Mouse (Mus musculus) cerebellum, adult 9-11 months (tissue): ENCODE data around the gene Pxn.
A peak's percentile ranks its signal among the peaks of the same experiment; 100 is the strongest.
"Not testable (repeated sequence)": the region's sequence is repeated elsewhere in the genome, so short reads cannot be mapped to it uniquely, and the experiment has no call there.

Experiments used
- DNase-seq: peaks from one replicate; pipeline ENCODE4 v3.0.0; 2022

Gene Pxn

DNA sequence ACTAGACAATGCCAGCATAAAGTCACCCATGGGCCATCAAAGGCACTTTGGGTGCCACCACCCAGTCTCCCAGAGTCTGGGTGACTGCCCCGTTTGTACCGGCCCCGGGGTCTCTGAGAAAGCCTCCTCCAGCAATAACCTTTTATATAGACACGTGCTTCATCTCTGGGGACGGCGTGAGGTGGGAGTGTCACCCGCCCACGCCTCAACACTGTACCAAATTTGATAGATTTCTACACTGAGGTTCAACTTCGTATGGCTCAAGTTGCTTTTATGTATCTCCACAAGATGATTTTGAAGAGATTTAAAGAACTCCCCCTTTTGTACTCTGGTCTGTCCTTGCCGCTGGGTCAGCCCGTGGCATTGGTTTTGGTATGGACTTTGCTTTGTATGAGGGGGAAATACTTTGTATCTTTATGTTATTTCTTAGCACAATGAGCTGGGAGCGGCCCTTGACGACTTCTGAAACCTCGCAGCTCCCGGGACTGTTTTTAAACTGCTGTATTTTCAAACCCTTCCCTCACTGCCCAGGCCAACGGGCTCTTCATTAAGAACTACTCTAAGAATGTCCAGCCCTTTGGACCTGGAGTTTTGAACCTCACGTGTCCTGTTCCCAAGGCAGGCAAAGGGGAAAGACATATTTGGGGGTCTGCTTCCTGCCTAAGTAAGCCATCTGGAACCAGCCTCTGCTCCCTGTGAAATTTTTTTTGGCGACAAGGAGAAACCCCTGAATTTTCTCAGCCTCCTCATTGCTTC is 48.2 kb downstream of the Pxn start:
- peak; percentile 33 for DNase-seq

DNA sequence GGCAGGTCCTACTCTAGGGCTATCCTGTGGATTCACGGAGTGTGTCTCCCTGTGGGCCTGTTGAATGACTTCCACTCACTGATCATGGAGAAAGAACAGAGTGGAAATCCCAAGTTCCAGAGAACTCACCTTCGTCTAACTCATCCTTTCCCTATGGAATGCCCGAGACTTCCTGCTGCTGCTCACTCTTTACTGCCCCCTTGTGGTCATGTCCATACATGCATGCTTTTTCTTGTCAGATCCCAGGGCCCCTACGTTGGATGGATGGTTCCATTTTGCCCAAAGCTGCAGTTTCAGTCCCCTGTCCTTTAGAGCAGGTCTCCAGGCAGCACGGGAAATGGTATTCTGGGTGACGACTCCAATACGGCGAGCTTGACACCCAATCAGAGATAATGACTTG is 49.7 kb downstream of the Pxn start:
- peak; percentile 82 for DNase-seq

DNA sequence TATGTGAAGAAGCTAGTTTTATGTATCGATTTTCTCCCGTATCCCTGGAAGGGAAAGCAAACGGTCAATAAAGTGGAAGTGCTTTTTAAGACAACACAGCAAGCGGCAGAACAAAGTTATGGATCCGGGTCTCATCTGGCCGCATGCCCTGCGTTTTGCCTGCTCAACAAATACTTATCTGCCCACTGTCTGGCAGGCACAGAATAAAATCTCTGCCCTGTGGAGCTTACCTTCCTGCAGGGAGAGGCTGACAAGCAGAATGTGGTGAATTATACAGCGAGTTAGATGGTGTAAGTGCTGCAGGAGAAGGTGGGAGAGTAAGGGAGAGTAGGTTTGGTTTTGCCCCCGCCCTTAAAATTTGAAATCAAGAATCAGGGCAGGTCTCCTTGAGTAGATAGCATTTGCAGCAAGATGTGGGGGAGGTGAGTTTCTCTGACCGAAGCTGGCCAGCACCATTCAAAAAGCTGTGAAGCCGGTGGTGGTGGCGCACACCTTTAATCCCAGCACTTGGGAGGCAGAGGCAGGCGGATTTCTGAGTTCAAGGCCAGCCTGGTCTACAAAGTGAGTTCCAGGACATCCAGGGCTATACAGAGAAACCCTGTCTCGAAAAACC is 51.8 kb downstream of the Pxn start:
- no peak for DNase-seq

DNA sequence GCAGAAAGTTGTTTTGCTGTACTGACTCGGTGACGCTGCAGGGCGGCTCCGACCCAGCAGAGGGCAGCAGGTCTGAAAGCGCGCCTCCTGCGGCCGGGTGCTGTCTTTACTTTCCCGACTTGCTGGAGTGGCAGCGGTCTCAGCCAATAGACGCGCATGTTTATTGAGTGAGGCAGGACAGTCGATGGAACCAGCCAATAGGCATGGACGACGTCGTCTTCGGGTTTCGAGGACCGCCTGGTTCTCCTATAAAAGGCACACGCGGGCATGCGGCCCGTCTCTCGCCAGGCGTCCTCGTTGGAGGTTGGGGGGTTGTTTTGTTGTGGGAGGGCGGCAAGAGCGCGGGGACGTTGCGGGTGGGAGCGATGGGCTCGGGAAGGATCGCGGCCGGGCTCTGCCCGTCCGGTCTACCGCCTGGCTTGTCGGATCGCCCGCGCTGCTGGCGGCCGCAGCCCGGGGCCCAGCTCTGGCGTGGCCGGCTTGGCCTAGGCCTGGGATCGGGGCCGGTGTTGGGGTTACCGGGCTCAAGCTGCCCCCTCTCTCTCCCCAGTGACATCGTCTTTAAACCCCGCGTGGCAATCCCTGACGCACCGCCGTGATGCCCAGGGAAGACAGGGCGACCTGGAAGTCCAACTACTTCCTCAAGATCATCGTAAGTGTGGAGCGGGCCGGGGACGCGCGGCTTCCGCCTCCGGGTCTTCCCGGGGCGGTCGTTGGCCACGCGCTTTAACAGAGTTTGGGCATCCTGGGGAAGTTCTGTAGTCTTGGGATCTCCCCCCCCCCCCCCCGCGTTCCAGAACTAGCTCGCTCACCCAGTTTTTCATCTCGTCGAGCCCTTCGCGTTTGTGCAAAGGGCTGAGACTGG is 53.0 kb downstream of the Pxn start, which contains the start of gene Rplp0:
TSS of gene Rplp0 (plus strand) at position 231 of the 865 bp plus-strand sequence.
- peak; percentile 99 for DNase-seq

DNA sequence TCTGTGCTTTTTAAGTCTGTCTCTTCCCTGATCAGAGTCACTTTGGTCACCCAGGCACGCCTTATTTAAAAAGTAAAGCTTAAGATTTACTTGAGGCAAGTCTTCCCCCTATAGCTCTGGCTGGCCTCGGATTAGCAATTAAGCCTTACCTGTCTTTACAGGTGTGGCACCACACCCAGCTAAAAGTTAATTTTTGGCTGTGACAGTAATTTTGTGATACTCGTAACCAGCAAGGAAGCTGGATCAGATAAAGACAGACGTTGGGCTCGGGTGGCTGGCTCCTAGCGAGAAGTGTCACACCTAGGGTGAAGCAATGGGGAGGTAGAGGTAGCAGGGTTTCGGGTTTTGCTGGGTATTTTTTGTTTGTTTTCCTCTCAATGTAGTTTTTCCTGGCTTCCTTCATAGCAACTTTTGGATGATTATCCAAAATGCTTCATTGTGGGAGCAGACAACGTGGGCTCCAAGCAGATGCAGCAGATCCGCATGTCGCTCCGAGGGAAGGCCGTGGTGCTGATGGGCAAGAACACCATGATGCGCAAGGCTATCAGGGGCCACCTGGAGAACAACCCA is 53.9 kb downstream of the Pxn start:
- no peak for DNase-seq

DNA sequence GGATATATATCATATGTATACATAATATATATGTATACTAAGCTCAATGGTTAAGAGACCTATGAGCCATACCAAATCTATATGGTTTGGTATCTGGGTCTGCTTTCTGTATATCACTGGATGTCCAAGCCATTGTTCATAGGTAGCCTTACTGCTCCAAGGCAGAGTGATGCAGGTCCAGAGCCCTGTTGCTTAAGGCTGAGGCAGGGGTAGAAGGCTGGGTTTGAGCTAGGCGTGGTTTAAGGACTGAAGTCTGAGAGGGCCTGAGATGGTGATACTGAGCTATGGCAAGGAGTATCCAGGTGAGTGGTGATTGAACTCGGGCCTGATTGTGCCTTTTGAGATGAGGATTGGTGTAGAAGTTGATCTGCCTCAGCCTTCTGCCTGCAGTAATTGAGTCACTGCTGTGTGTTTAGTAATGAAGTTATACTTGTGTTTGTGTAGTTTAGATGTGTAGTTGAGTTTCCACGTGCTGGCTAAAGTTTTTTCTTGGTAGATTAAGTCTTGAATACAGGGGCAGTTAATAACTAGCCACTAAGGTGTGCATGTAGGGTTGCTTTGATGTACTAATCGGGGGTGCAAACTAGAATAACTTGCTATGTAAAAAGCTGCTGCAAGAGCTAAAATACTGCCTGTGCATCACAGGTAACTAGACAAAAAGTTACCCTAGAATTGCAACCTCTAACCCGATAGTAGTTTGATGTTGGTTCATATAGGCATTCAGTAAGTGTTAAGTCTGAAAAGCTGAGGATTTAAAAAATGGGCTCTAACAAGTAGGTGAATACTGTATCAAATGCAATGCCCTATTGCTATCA is 57.5 kb downstream of the Pxn start:
- DNase-seq, result no peak

DNA sequence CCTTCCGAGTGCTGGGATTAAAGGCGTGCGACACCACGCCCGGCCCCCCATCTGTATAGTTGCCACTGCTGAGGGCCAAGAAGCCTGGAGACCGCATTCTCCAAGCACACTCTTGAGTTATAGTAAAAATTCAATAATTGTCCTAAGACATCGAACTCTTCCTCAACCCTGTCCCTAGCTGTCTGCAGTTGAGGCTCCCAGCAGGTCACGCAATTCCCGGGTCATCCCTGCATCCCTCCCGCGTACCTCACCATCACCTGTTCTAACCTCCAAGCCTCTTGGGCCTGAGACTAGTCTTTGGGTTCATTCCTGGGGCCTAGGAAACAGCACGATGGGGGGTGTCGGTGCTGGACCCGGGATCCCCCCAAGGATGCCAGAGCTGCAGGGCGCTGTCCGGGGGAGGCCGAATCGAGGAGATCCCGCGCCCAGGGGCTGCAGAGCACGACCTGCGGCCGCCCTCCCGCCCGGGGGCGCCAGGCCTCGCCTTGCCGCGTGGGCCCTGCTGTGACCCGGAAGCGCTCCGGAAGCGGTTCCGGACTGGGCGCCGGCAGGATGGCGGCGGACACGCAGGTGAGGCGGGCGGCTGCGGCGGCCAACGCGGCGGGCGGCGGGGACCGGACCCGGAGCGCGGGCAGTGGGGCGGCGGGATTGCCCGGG is 58.4 kb downstream of the Pxn start, which contains the start of gene Gcn1l1:
TSS of gene Gcn1l1 (plus strand) at position 518 of the 657 bp plus-strand sequence.
- peak; percentile 81 for DNase-seq

DNA sequence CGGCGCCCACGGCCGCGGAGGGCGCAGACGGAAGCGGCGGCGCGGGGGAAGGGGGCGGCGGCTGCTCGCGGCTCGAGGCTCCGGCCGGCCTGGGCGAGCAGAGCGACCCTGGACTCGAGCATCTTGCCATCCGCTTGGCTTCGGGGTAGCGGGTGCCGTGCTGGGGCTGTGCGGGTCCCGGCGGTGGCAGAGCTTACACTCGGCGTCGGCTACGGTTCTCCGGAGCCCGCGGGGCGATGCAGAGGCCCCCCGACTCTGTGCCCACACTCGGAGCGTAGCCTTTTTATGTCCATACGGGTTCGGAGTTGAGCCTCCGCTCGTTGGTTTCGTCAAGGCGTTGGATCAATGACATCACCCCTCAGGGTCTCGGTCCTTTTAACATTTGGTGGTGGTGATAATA is 58.9 kb downstream of the Pxn start:
- DNase-seq, result no peak

DNA sequence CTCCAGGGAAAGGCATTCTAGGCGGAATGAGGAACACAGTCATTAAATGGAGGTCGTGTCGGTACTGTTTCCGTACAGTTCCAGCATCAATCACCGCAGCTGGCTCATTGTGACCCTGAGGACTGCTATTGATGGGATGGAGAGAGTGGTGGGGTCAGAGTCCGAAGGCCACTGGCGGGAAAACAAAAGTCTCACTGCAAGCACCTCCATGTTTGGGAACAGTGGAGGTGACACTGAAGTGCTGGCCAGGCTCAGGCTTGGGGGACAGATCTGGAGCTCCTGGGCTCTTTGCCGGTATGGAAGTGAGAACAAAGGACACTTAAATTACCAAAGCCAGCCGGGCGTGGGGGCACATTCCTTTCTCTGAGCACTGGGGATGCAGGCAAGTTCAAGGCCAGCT is 62.2 kb downstream of the Pxn start:
- DNase-seq, result no peak

DNA sequence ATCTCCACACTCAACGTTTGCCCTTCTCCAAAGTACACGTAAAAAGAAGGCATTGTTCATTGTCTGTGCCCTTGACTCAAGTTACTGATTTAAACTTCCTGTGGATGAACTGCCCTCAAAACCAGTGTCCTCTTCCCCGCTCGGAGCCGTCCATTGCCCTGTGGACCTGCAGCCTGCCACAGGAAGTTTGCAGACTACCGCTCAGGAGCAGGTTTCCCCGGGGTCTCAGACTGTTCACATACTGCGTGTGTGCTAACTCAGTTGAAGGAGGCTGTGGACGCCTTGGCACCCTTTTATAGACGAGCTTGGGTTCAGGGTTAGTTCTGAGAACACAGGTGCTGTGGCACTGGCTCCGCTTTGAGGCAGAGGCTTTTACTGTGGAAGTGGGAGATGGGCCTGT is 62.8 kb downstream of the Pxn start:
- no peak for DNase-seq

DNA sequence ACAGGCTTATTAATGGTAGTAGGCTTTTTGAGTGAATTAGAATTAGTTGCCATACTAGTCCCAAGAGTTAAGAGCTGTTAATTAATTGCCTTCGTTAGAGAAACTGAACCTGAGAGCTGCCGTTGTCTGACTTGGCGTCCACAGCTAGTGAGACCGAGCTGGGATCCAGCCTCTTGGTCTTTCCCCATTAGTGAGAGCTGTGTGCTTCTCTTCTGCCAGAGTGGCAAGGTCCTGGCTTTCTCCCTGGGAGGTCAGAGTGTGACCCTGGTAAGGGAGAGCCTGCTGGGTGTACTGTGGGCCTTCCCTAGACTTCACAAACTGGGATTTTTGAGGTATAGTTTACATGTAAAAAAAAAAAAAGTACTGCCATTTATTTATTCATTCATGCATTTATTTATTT is 63.2 kb downstream of the Pxn start:
- no peak for DNase-seq

DNA sequence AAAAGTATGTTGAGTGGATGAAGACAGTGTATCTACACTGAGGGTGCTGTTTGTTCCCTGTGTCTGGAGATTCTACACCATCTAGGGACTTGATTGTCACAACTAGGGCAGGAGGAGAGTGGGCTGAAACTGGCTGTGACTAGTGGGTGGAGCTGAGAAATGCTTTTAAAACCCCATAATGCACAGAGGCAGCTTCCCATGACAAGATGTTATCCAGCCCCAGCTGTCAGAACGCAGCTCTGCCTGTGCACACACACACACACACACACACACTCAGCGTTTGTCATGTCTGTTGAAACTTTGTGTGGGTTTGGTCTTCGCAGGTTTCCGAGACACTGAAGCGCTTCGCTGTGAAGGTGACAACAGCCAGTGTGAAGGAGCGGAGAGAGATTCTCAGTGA is 64.6 kb downstream of the Pxn start:
- no peak for DNase-seq

DNA sequence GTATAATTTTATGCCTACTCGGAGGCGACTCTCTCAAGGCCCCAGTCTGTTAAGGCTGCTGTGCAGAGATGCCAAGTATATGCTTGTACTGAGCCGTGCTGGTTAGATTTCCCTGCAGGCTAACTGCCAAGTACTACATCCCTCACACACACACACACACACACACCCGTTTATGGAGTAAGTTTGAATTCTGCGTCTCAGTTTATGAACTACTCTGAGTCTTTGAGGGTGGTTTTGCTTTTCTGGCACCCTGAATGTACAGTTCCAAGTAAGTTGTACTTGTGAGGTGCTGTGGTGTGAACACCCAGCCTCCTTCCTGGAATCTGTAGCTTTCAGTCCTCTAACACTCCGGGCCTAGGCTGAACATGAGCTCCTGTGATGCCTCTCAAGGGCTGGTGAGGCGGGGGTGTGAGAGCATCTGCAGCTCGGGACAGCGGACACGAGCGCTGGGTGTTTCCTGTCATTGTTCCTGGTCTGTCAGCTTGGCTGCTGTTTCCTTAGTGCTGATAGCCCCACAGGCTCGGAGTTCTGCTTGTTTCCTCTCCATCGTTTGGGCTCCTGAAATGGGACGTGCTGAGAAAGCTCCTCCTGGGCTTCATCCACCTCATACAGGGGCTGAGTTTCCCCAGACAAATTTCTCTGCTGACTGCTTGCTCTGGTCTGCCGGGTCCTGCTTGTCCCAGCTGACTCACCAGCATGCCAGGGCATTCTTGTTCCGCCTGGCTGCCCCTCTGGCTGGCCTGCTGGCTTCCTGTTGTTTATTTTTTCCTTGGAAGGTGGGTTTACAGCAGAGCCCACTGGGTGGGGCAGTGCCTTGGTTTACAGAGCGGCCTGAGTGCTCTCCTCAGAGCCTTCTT is 66.4 kb downstream of the Pxn start:
- DNase-seq, result no peak

DNA sequence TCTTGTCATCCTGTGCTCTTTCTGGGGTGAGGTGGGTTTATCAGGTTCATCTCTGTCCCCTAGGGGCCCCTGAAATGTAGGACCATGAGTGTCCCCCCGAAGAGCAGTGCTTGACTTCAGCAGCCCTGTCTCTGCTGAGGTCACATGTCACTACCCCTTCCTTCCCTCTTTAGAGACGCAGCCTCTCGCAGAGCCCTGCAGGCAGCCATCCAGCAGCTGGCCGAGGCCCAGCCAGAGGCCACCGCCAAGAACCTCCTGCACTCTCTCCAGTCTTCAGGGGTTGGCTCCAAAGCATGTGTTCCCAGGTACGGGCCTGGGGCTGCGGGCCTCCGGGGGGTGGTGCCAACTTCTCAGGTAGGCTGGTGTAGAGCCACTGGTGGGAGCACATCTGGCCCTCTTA is 68.5 kb downstream of the Pxn start:
- no peak for DNase-seq

DNA sequence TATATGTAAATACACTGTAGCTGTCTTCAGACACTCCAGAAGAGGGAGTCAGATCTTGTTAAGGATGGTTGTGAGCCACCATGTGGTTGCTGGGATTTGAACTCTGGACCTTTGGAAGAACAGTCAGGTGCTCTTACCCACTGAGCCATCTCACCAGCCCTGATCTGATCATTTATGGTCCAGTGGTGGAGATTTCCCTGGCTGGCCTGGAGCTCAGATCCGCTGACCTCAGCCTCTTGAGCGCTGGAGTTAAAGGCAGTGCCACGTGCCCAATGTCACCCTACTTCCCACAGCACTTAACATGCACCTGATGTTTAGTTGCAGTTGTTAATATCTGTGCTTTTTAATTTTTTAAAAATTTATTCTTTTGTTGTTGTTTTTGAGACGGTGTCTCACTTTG is 71.2 kb downstream of the Pxn start:
- DNase-seq, result not testable (repeated sequence)

DNA sequence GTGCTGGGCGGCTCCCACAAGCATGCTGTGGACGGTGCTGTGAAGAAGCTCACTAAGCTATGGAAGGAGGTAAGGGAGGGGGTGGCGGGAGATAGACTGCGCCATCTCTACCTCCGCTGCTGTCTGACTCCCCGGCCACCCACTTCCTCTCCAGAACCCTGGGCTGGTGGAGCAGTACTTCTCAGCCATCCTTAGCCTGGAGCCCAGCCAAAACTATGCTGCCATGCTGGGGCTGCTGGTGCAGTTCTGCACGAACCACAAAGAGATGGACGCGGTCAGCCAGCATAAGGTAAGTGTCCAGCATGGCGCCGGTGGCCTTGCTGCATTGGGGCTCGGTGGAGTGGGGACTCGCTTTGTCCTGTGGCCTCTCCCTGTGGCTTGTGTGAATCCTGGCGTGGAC is 72.4 kb downstream of the Pxn start:
- peak; percentile 57 for DNase-seq

DNA sequence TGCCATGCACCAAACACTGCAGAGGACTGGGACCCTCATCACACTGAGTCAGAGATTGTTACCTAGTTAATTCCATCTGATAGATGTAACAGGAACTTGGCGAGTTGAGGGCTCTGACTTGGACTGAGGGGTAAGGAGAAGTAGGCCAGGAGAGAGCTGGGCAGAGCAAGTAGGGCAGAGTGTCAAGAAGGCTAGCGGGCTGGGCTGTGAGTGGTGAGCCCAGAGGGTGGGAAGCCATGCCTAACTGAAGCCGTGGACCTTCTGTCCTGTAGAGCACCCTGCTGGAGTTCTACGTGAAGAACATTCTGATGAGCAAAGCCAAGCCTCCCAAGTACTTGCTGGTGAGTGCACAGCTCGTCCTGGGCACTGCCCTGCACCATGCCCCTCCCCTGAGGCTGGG is 72.9 kb downstream of the Pxn start:
- DNase-seq, result no peak

DNA sequence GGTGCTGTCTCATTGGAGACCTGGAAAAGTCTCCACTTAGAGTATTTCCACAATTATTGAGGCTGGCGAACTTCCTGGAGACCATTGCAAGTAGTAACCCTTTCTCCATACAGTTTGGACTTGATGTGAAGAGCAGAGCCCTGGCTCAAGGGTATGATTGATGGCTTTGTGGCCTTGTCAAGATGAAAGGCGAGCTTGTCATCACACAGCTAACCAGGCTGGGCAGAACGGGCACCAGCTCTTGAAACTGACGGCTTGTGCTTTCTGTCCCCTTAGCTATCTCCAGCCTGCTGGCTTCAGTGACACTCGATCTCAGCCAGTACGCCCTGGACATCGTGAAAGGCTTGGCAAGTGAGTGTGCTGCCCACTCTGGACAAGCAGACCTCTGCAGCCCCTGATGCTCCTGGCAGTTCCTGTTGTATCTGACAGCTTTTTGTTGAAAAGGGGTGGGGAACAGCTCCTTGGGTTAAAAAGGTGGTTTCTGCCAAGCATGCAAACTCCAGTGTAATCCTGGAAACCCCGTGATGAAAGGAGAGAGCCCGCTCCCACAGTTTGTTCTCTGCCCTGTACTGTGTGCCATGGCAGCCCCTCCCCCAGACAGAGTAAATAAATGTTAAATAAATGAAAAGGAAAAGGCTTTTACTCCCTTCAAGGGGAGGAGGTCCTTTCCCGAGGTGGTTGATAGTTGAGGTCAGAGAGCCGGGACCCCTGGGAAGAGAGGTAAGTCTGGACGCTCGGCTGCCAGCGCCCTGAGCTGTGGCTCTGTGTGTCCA is 73.9 kb downstream of the Pxn start:
- no peak for DNase-seq

DNA sequence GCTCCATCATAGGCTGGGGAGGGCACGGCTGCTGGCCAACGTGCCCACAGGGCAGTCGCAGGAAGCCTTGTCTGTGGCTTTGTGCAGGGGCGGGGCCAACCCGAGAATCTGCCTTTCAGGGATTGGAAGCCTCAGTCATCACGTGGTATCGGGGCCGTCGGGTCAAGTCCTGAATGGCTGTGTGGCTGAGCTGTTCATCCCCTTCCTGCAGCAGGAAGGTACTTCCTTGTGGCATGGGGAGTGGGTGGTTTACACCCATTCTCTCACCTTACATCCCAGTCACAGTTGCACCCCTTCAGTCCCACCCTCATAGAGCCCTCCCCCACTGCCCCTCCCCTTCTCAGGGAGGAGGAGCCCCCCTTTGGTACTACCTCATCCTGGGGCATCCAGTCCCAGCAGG is 75.2 kb downstream of the Pxn start:
- no peak for DNase-seq

DNA sequence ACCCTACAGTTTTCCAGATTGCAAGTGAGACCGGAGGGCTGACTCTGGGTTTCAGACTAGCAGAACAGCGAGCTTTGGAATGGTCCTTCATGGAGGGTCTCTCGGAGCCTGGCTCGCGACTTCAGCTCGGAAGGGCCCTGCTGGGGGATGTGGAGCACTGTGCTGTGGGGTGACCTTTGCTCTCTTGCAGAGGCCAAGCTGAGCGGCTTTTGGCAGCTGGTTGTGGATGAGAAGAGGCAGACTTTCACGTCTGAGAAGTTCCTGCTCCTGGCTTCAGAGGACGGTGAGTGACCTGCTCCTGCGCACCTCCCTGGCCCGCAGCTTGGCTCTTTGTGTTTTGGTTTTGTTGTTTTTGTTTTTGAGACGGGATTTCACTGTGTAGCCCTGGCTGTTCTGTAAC is 79.1 kb downstream of the Pxn start:
- DNase-seq, result no peak
